Mouse (Mus musculus) midbrain, embryonic 15.5 days (tissue): ENCODE results near the gene Maco1. TPM values are rescaled to one million over a fixed set of nuclear protein-coding genes. Genes with fewer than 3 reads are reported as not detected.
"Not testable (repeated sequence)": the region's sequence is repeated elsewhere in the genome, so short reads cannot be mapped to it uniquely, and the experiment has no call there.

ENCODE experiments used
- ATAC-seq: fragments of 200-750 bp; cut with Nextera tagmentation; replicated peaks from 2 replicates; pipeline ENCODE4 v1.8.0; 2017; ENCODE audit warnings: moderate TSS enrichment
- H3K27ac ChIP-seq: fragments of 300-500 bp; sonication (generic); 2 replicates; pipeline ENCODE4 v1.5.1; 2015; ENCODE audit warnings: mild to moderate bottlenecking, inconsistent platforms
- H3K27me3 ChIP-seq: fragments of 300-500 bp; sonication (generic); replicated peaks from 2 replicates; pipeline ENCODE4 v1.6.1; 2015; ENCODE audit warnings: inconsistent platforms
- H3K36me3 ChIP-seq: fragments of 300-500 bp; sonication (generic); replicated peaks from 2 replicates; pipeline ENCODE4 v1.6.1; 2015; ENCODE audit warnings: inconsistent platforms
- H3K4me1 ChIP-seq: fragments of 300-500 bp; sonication (generic); 2 replicates; pipeline ENCODE4 v1.6.1; 2015; ENCODE audit warnings: inconsistent platforms
- H3K4me2 ChIP-seq: fragments of 300-500 bp; sonication (generic); 2 replicates; pipeline ENCODE4 v1.6.1; 2015; ENCODE audit warnings: inconsistent platforms, mild to moderate bottlenecking, moderate library complexity
- H3K4me3 ChIP-seq: fragments of 300-500 bp; sonication (generic); 2 replicates; pipeline ENCODE4 v1.5.1; 2015; ENCODE audit warnings: mild to moderate bottlenecking, inconsistent platforms
- H3K9ac ChIP-seq: fragments of 300-500 bp; sonication (generic); 2 replicates; pipeline ENCODE4 v1.6.1; 2015; ENCODE audit warnings: mild to moderate bottlenecking, inconsistent platforms
- H3K9me3 ChIP-seq: fragments of 300-500 bp; sonication (generic); 2 replicates; pipeline ENCODE4 v1.6.1; 2016; ENCODE audit warnings: inconsistent platforms
- WGBS: fragments of 180-500 bp; shearing (Covaris S2); methylation state at CpG from one replicate; pipeline ENCODE4 v1.1.7; 2015; ENCODE audit warnings: mixed read lengths; 5-methylcytosine and 5-hydroxymethylcytosine counted together
- polyA plus RNA-seq: library from polyadenylated mRNA; unstranded; fragments of >200 nt; fragmentation: Nextera tagmentation; extraction: Ambion mirVana; gene quantifications from 2 replicates; pipeline ENCODE4 v1.2.1, GENCODE M21; 2015

The Maco1 gene
- polyA plus RNA-seq, 1 experiment from 2014 or later, result 106 TPM

DNA sequence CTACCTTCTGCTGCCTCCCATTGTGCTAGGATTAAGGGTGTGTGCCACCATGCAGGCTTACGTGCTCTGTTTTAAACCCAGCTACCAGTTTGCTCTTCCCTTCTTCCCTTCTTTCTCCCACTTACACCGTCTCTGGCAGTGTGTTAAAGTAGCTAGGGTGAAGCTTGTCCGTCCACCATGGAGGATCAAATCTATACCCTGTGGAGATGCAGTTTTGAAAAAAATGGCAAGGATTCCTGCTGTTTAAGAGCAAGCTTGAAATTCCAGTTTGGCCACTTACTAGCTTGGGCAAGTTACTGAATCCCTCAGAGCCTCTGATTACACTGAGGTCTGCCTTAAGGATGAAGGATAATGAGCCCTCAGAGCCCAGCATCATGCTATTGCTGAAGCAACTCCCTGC, 2.2 kb upstream of the Maco1 start:
- Histone ChIP-seq H3K9ac (no peak overlapping the region), H3K9me3 (no peaks in the 10 kb centered on the region), H3K36me3 (no peaks in the 10 kb centered on the region), H3K4me2 (no peak overlapping the region), H3K4me1 (peaks cover 18% of the 10 kb centered on the region), H3K27me3 (peaks cover 4% of the 10 kb centered on the region; the same call in 1 of the 2 replicates), H3K4me3 (no peak overlapping the region), H3K27ac (no peak overlapping the region)
- no peak for ATAC-seq
- WGBS, result 52% methylated on average over 3 of the region's 3 CpGs

DNA sequence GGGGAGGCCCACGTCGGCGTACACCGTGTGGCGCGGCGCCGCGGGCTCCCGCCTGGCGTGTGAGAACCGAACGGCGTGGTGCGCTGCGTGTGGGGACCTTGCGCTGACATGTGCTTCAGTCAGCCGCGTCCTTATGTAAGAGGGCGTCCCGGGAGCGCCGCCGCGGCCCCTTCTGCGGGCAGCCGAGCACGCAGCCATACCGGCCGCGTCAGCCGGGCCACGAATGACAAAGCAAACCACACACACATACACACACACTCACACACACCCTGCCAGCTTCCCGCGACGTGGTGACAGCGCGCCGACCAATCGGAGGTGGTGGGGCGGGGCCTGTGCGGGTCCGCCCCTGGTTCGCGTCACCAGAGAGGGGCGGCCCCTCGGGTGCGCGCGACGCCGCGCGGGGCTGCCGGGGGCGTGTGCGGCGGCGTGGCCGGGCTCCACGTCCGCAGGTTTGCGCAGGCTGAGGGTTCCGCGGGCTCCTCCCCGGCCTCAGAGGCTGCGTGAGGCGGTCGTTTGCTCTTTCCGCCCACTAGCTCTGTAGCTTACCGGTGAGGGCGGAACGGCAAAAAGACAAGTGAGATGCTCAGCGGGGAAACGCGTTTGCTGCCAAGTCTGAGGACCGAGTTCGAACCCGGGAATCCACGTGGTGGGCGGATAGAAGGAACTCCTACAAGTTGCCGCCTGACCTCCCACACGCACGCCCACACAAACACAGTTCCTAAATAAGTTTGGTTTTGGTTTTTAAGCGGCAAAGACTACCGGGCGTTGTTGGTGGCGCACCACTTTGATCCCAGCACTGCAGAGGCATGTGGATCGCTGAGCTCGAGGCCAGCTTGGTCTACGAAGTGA, 716 bp upstream of the Maco1 start:
- WGBS, result 1% methylated on average over 90 of the region's 91 CpGs
- ATAC-seq, result peak; percentile 97
- no peaks in the 10 kb centered on the region for H3K9me3 ChIP-seq
- H3K4me1 ChIP-seq, result peaks cover 30% of the 10 kb centered on the region
- peak overlapping the region; percentile 51 for H3K4me2 ChIP-seq
- H3K36me3 ChIP-seq, result no peaks in the 10 kb centered on the region
- H3K27me3 ChIP-seq, result peaks cover 4% of the 10 kb centered on the region; the same call in 1 of the 2 replicates
- peak overlapping the region; percentile 96 for H3K9ac ChIP-seq
- peak overlapping the region; percentile 99 for H3K4me3 ChIP-seq
- peak overlapping the region; percentile 100 for H3K27ac ChIP-seq

- Histone ChIP-seq H3K4me1 (peaks cover 37% of the 10 kb centered on the region), H3K9me3 (no peaks in the 10 kb centered on the region), H3K9ac (peak overlapping the region; percentile 99), H3K36me3 (no peaks in the 10 kb centered on the region), H3K4me2 (peak overlapping the region; percentile 61), H3K27me3 (peaks cover 4% of the 10 kb centered on the region; the same call in 1 of the 2 replicates), H3K4me3 (peak overlapping the region; percentile 99), H3K27ac (peak overlapping the region; percentile 100)
- peak; percentile 18 for ATAC-seq
- under 1% methylated on average over 65 of the region's 106 CpGs for WGBS
These were observed 498 bp downstream of the Maco1 start for GRCm38 (mm10) chr4:134852438-134853255.

- H3K4me2 ChIP-seq, result peak overlapping the region; percentile 61
- peak overlapping the region; percentile 99 for H3K4me3 ChIP-seq
- peak overlapping the region; percentile 99 for H3K9ac ChIP-seq
- H3K9me3 ChIP-seq, result no peaks in the 10 kb centered on the region
- H3K4me1 ChIP-seq, result peaks cover 39% of the 10 kb centered on the region
- H3K36me3 ChIP-seq, result no peaks in the 10 kb centered on the region
- no peak for ATAC-seq
- H3K27me3 ChIP-seq, result peaks cover 4% of the 10 kb centered on the region; the same call in 1 of the 2 replicates
- peak overlapping the region; percentile 100 for H3K27ac ChIP-seq
- WGBS, result 8% methylated on average over 14 of the region's 14 CpGs
These were observed 1.3 kb downstream of the Maco1 start for GRCm38 (mm10) chr4:134851876-134852275.

GRCm38 (mm10) chr4:134851236-134851635, 1.9 kb downstream of the Maco1 start:
- peak overlapping the region; percentile 99 for H3K4me3 ChIP-seq
- H3K9me3 ChIP-seq, result no peaks in the 10 kb centered on the region
- no peaks in the 10 kb centered on the region for H3K36me3 ChIP-seq
- WGBS, result 51% methylated on average over 2 of the region's 2 CpGs
- peaks cover 4% of the 10 kb centered on the region; the same call in 1 of the 2 replicates for H3K27me3 ChIP-seq
- peak overlapping the region; percentile 99; the same call in 1 of the 2 replicates for H3K9ac ChIP-seq
- ATAC-seq, result no peak
- H3K4me2 ChIP-seq, result peak overlapping the region; percentile 61
- no peak overlapping the region for H3K27ac ChIP-seq
- H3K4me1 ChIP-seq, result peaks cover 39% of the 10 kb centered on the region

- WGBS, result 68% methylated on average over 4 of the region's 4 CpGs
- Histone ChIP-seq H3K4me1 (peaks cover 39% of the 10 kb centered on the region), H3K9me3 (no peaks in the 10 kb centered on the region), H3K27ac (no peak overlapping the region), H3K4me2 (peak overlapping the region; percentile 61), H3K36me3 (no peaks in the 10 kb centered on the region), H3K4me3 (peak overlapping the region; percentile 99), H3K27me3 (peaks cover 4% of the 10 kb centered on the region; the same call in 1 of the 2 replicates), H3K9ac (no peak overlapping the region)
- ATAC-seq, result no peak
These were observed 2.6 kb downstream of the Maco1 start for GRCm38 (mm10) chr4:134850551-134850950.

DNA sequence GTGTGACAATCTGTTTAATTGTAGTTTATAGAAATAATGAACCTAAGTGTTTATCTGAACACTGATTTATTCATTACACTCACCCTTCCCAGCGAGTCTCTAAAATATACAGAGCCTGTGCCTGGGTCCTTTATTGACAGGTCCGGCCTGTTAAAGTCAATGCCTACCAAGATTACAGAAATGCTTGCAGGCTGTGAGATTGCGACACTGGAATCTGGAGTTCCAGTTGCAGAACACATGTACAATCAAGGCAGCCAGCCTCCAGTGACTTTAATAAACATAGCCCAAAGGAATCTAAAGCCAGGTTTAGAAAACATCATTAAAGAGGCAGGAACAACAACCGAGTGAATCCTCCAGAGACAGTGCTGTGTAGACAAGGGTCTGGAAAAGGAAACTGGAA, 5.6 kb downstream of the Maco1 start:
- no peak for ATAC-seq

DNA sequence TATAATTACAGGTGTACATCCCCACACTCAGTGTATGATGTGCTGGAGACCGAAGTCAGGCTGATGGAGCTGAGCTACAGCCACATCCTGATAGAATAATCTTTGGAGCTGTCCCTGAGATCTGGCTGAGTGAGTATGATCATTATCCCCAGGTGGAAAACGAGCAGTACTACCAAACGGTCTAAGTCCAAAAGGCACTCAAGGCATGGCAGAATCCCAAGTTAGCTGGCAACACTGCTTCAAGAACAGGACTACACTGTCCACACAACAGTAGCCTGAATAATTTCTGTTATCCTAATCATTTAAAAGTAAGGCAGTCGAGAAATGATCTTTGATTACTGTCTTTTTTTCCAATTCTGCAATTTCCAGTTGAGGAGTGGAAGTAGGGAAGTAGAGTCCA, 9.6 kb downstream of the Maco1 start:
- H3K27me3 ChIP-seq, result no peaks in the 10 kb centered on the region
- H3K36me3 ChIP-seq, result no peaks in the 10 kb centered on the region
- ATAC-seq, result no peak
- no peak overlapping the region for H3K4me3 ChIP-seq
- H3K4me1 ChIP-seq, result peaks cover 9% of the 10 kb centered on the region; the same call in 1 of the 2 replicates
- 90% methylated on average over 4 of the region's 4 CpGs for WGBS
- no peak overlapping the region for H3K27ac ChIP-seq
- no peaks in the 10 kb centered on the region for H3K9me3 ChIP-seq
- H3K9ac ChIP-seq, result no peak overlapping the region
- H3K4me2 ChIP-seq, result no peak overlapping the region

More for the DNA sequence above, 5.6 kb downstream of the Maco1 start:
- 79% methylated on average over 4 of the region's 4 CpGs for WGBS
- Histone ChIP-seq H3K4me3 (no peak overlapping the region), H3K4me1 (peaks cover 39% of the 10 kb centered on the region), H3K9me3 (no peaks in the 10 kb centered on the region), H3K9ac (no peak overlapping the region), H3K4me2 (no peak overlapping the region), H3K36me3 (no peaks in the 10 kb centered on the region), H3K27ac (no peak overlapping the region), H3K27me3 (no peaks in the 10 kb centered on the region)

GRCm38 (mm10) chr4:134840231-134840630, 12.9 kb downstream of the Maco1 start:
- no peaks in the 10 kb centered on the region for H3K9me3 ChIP-seq
- H3K9ac ChIP-seq, result no peak overlapping the region
- WGBS, result 71% methylated on average over 1 of the region's 1 CpGs
- H3K27ac ChIP-seq, result no peak overlapping the region
- H3K36me3 ChIP-seq, result peaks cover 4% of the 10 kb centered on the region; the same call in 1 of the 2 replicates
- no peaks in the 10 kb centered on the region for H3K4me1 ChIP-seq
- no peak for ATAC-seq
- no peak overlapping the region for H3K4me3 ChIP-seq
- no peak overlapping the region for H3K4me2 ChIP-seq
- no peaks in the 10 kb centered on the region for H3K27me3 ChIP-seq

- WGBS, result 88% methylated on average over 3 of the region's 3 CpGs
- not testable (repeated sequence) for H3K27ac ChIP-seq, H3K9me3 ChIP-seq, H3K27me3 ChIP-seq, H3K4me1 ChIP-seq, H3K4me2 ChIP-seq, ATAC-seq, H3K36me3 ChIP-seq, H3K4me3 ChIP-seq, H3K9ac ChIP-seq
These were observed 14.4 kb downstream of the Maco1 start for GRCm38 (mm10) chr4:134838706-134839105.

- H3K9ac ChIP-seq, result no peak overlapping the region
- H3K9me3 ChIP-seq, result no peaks in the 10 kb centered on the region
- no peak overlapping the region for H3K27ac ChIP-seq
- no peaks in the 10 kb centered on the region for H3K27me3 ChIP-seq
- H3K4me1 ChIP-seq, result no peaks in the 10 kb centered on the region
- no peak overlapping the region for H3K4me2 ChIP-seq
- H3K36me3 ChIP-seq, result peaks cover 4% of the 10 kb centered on the region; the same call in 1 of the 2 replicates
- 84% methylated on average over 1 of the region's 1 CpGs for WGBS
- H3K4me3 ChIP-seq, result no peak overlapping the region
- ATAC-seq, result no peak
These were observed 14.9 kb downstream of the Maco1 start for GRCm38 (mm10) chr4:134838221-134838620.

GRCm38 (mm10) chr4:134835486-134835885, 17.7 kb downstream of the Maco1 start:
- Histone ChIP-seq H3K9me3 (no peaks in the 10 kb centered on the region), H3K4me2 (no peak overlapping the region), H3K9ac (no peak overlapping the region), H3K27ac (no peak overlapping the region), H3K27me3 (no peaks in the 10 kb centered on the region), H3K4me1 (no peaks in the 10 kb centered on the region), H3K4me3 (no peak overlapping the region), H3K36me3 (peaks cover 12% of the 10 kb centered on the region; the same call in 1 of the 2 replicates)
- WGBS, result 86% methylated on average over 4 of the region's 4 CpGs
- ATAC-seq, result no peak
